Mouse (Mus musculus) limb, embryonic 14.5 days (tissue): Measurements from ENCODE around the gene Bnip2. TPM values are rescaled to one million over a fixed set of nuclear protein-coding genes. Genes with fewer than 3 reads are reported as not detected.

Source experiments
- ATAC-seq: fragments of 200-750 bp; cut with Nextera tagmentation; 2 replicates; pipeline ENCODE4 v1.8.0; 2017; ENCODE audit warnings: low read depth, moderate number of reproducible peaks, moderate TSS enrichment; ENCODE audit not compliant: low FRiP score
- DNase-seq: peaks from one replicate; pipeline ENCODE4 v3.0.0-alpha.2; 2015; ENCODE audit warnings: low spot score
- H3K27ac ChIP-seq: fragments of 300-500 bp; sonication (generic); replicated peaks from 2 replicates; pipeline ENCODE4 v1.5.1; 2014; ENCODE audit warnings: low read depth, mild to moderate bottlenecking, low read length, moderate library complexity, mixed read lengths
- H3K27me3 ChIP-seq: fragments of 300-500 bp; sonication (generic); 2 replicates; pipeline ENCODE4 v1.6.1; 2014; ENCODE audit warnings: low read length, mixed read lengths; ENCODE audit not compliant: control insufficient read depth, insufficient read depth
- H3K36me3 ChIP-seq: fragments of 300-500 bp; sonication (generic); 2 replicates; pipeline ENCODE4 v1.6.1; 2014; ENCODE audit warnings: mild to moderate bottlenecking, low read length, moderate library complexity, mixed read lengths; ENCODE audit not compliant: control insufficient read depth, insufficient read depth
- H3K4me1 ChIP-seq: fragments of 300-500 bp; sonication (generic); 2 replicates; pipeline ENCODE4 v1.6.1; 2014; ENCODE audit warnings: antibody characterized with exemption, low read length, mixed read lengths; ENCODE audit not compliant: control insufficient read depth, insufficient read depth
- H3K4me2 ChIP-seq: fragments of 300-500 bp; sonication (generic); replicated peaks from 2 replicates; pipeline ENCODE4 v1.6.1; 2014; ENCODE audit warnings: low read depth, mild to moderate bottlenecking, low read length, moderate library complexity; ENCODE audit not compliant: severe bottlenecking
- H3K4me3 ChIP-seq: fragments of 300-500 bp; sonication (generic); replicated peaks from 2 replicates; pipeline ENCODE4 v1.5.1; 2014; ENCODE audit warnings: low read length
- H3K9ac ChIP-seq: fragments of 300-500 bp; sonication (generic); 2 replicates; pipeline ENCODE4 v1.6.1; 2014; ENCODE audit warnings: mild to moderate bottlenecking, low read depth, low read length, moderate library complexity; ENCODE audit not compliant: severe bottlenecking
- H3K9me3 ChIP-seq: fragments of 300-500 bp; sonication (generic); 2 replicates; pipeline ENCODE4 v1.6.1; 2016; ENCODE audit warnings: low read length; ENCODE audit not compliant: control insufficient read depth
- POLR2A ChIP-seq: fragments of 200-500 bp; IDR thresholded peaks from 2 replicates; pipeline ENCODE4 v1.8.0; 2012; ENCODE audit warnings: inconsistent platforms, mild to moderate bottlenecking, moderate library complexity, borderline replicate concordance; ENCODE audit not compliant: insufficient read depth, insufficient read length; ENCODE audit errors: extremely low read depth
- WGBS: fragments of 180-500 bp; shearing (Covaris S2); extraction: QIAGEN DNeasy Blood & Tissue Kit; methylation state at CpG from one replicate; pipeline ENCODE4 v1.1.7; 2014; 5-methylcytosine and 5-hydroxymethylcytosine counted together
- polyA plus RNA-seq, 2 experiments: library from polyadenylated mRNA; depleted of rRNA in 1 of 2; stranded (reverse) in 1 of 2; unstranded in 1 of 2; fragments of >200 nt; fragmentation: Nextera tagmentation in 1 of 2; extraction: Ambion mirVana in 1 of 2; gene quantifications; 2 replicates each; pipeline versions ENCODE4 v1.2.1 to v1.2.3; 2012 to 2014

The Bnip2 gene
- polyA plus RNA-seq, 2 experiments = 83.8 to 118 TPM

DNA sequence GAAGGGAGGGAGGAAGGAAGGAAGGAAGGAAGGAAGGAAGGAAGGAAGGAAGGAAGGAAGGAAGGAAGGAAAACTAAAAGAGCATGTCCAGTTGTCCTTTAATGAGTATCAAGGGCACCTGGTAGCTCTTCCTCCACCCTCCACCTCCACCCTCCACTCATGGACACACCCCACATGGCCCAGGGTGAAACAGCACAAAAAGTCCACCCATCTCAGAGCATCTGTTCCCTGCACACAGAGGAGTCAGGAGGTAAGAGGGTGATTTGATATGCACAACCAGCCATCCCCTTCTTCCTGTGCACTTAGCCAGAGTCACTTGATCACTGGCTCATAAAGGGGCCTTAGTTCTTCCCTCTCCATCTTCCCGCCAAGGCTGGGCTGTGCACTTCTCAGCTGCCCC lies 53.7 kb downstream of the Bnip2 start:
- no peak for TF ChIP-seq POLR2A
- ATAC-seq (no peak), DNase-seq (no peak)
- H3K27me3 ChIP-seq = no peaks in the 10 kb centered on the region
- H3K27ac ChIP-seq = no peak overlapping the region
- H3K9me3 ChIP-seq = no peaks in the 10 kb centered on the region
- H3K9ac ChIP-seq = no peak overlapping the region
- no peak overlapping the region for H3K4me3 ChIP-seq
- no peak overlapping the region for H3K4me2 ChIP-seq
- 42% methylated on average over 1 of the region's 1 CpGs for WGBS
- peaks cover 5% of the 10 kb centered on the region; the same call in 1 of the 2 replicates for H3K4me1 ChIP-seq
- H3K36me3 ChIP-seq = no peaks in the 10 kb centered on the region

DNA sequence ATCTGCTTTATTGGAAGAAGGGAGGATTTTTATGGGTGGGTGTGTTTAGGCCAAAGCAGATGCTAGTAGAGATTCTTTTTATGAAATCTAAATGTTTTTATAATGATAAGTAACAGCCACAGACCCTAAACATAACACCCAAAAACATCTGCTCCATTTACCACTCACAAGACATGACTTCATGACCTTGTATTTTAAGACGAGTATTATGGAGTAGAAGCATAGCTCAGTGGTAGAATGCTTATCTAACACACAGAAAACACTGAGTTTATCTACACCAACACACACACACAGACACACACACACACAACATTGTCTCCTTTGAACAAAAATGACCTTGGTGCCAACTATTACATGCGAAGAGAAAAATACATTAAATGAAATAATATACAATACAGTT lies 55.6 kb downstream of the Bnip2 start:
- Histone ChIP-seq H3K27me3 (no peaks in the 10 kb centered on the region), H3K9me3 (no peaks in the 10 kb centered on the region), H3K4me2 (no peak overlapping the region), H3K4me1 (peaks cover 20% of the 10 kb centered on the region; the same call in 1 of the 2 replicates), H3K36me3 (no peaks in the 10 kb centered on the region), H3K9ac (no peak overlapping the region), H3K27ac (no peak overlapping the region), H3K4me3 (no peak overlapping the region)
- ATAC-seq = no peak
- DNase-seq = no peak
- TF ChIP-seq POLR2A = no peak
- 56% methylated on average over 2 of the region's 2 CpGs for WGBS

DNA sequence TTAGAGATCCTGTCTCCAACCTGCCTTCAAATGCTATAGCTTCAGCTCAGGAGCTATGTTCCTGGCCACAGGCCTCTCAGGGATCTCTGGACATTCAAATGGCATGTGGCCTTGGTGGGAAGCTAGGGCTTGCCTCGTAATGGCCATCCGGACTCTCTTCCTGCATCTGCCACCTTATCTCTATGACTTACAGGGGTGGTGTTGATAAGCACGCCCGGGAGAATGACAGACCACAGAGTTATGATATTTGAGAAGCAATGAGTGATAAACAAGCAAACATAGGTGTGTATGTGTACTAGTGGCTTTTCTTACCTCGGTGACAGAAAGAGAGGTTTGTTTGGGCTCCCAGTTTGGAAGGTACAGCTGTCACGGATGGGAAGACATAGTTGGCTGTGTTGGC lies 57.0 kb downstream of the Bnip2 start:
- Histone ChIP-seq H3K4me3 (no peak overlapping the region), H3K4me2 (no peak overlapping the region), H3K4me1 (peaks cover 25% of the 10 kb centered on the region; the same call in 1 of the 2 replicates), H3K9me3 (no peaks in the 10 kb centered on the region), H3K9ac (no peak overlapping the region), H3K27ac (no peak overlapping the region), H3K36me3 (no peaks in the 10 kb centered on the region), H3K27me3 (no peaks in the 10 kb centered on the region)
- WGBS = 90% methylated on average over 6 of the region's 6 CpGs
- TF ChIP-seq POLR2A = no peak
- no peak for ATAC-seq
- no peak for DNase-seq

DNA sequence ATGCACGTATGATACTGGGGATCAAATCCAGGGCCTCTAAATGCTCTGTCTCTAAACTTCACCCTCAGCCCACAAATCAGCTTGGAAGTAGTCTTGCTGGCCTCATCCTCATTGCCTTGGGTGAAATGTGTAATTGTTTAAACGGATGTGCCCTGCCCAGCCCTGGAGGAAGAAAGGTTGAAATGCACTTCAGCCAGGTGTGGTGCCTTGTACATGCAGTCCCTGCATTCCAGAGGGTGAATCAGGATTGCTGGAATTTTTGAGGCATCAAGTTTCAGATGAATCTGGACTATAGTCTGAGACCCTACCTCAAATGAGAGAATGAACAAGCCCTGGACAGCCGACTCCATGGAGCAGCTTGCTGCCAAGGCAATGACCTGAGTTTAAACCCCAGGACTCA lies 58.6 kb downstream of the Bnip2 start:
- Histone ChIP-seq H3K4me2 (no peak overlapping the region), H3K36me3 (no peaks in the 10 kb centered on the region), H3K9ac (no peak overlapping the region), H3K27ac (0 out of 2 replicates have a peak overlapping the region, but pooled peaks have one; percentile 5), H3K27me3 (no peaks in the 10 kb centered on the region), H3K4me3 (no peak overlapping the region), H3K9me3 (no peaks in the 10 kb centered on the region), H3K4me1 (peaks cover 25% of the 10 kb centered on the region; the same call in 1 of the 2 replicates)
- TF ChIP-seq POLR2A = no peak
- DNase-seq = no peak
- ATAC-seq = no peak
- WGBS = 39% methylated on average over 3 of the region's 3 CpGs

DNA sequence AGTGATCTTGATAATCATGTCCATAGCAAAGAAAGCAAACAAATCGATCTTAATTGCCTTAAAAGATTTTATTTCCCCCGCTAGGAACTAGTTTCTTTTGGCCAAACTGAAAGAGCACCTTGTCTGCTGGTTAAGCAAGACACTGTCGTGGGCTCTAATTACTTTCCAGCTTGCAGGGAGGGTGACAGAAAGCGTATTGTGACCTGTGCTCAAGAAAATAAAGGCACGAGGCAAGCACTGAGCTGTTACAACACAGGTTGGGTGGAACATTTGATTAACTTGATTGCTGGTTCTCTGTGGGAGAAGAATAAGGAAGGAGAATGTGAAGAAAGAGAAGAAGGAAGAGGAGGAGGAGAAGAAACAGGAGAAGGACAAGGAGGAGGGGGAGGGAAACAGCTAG lies 59.0 kb downstream of the Bnip2 start:
- H3K4me2 ChIP-seq = no peak overlapping the region
- WGBS = 29% methylated on average over 5 of the region's 5 CpGs
- no peak for ATAC-seq
- peaks cover 25% of the 10 kb centered on the region; the same call in 1 of the 2 replicates for H3K4me1 ChIP-seq
- no peak overlapping the region for H3K4me3 ChIP-seq
- H3K27ac ChIP-seq = no peak overlapping the region
- H3K27me3 ChIP-seq = no peaks in the 10 kb centered on the region
- H3K36me3 ChIP-seq = no peaks in the 10 kb centered on the region
- no peak overlapping the region for H3K9ac ChIP-seq
- no peak for TF ChIP-seq POLR2A
- H3K9me3 ChIP-seq = no peaks in the 10 kb centered on the region
- no peak for DNase-seq
